Mouse (Mus musculus) liver, embryonic 11.5 days (tissue): ENCODE results near the gene 1700020A23Rik. TPM values are rescaled to one million over a fixed set of nuclear protein-coding genes. Genes with fewer than 3 reads are reported as not detected.

Experiments used
- ATAC-seq: fragments of 200-750 bp; cut with Nextera tagmentation; replicated peaks from 2 replicates; pipeline ENCODE4 v1.8.0; 2017; ENCODE audit warnings: moderate number of reproducible peaks, mild to moderate bottlenecking, moderate TSS enrichment, moderate library complexity; ENCODE audit not compliant: low FRiP score
- DNase-seq: peaks from one replicate; pipeline ENCODE4 v3.0.0-alpha.2; 2017; ENCODE audit warnings: low spot score
- H3K27ac ChIP-seq: fragments of 300-500 bp; sonication (generic); 2 replicates; pipeline ENCODE4 v1.5.1; 2014; ENCODE audit warnings: mild to moderate bottlenecking, low read depth, low read length, control low read depth
- H3K27me3 ChIP-seq: fragments of 300-500 bp; sonication (generic); replicated peaks from 2 replicates; pipeline ENCODE4 v1.6.1; 2014; ENCODE audit warnings: low read length, mixed read lengths; ENCODE audit not compliant: control insufficient read depth, insufficient read depth
- H3K36me3 ChIP-seq: fragments of 300-500 bp; sonication (generic); 2 replicates; pipeline ENCODE4 v1.6.1; 2014; ENCODE audit warnings: mild to moderate bottlenecking, low read length, moderate library complexity, mixed read lengths; ENCODE audit not compliant: control insufficient read depth, insufficient read depth
- H3K4me1 ChIP-seq: fragments of 300-500 bp; sonication (generic); replicated peaks from 2 replicates; pipeline ENCODE4 v1.6.1; 2014; ENCODE audit warnings: low read length, mixed read lengths; ENCODE audit not compliant: control insufficient read depth, insufficient read depth
- H3K4me2 ChIP-seq: fragments of 300-500 bp; sonication (generic); 2 replicates; pipeline ENCODE4 v1.6.1; 2014; ENCODE audit warnings: mild to moderate bottlenecking, control low read depth, moderate library complexity
- H3K4me3 ChIP-seq: fragments of 300-500 bp; sonication (generic); 2 replicates; pipeline ENCODE4 v1.5.1; 2014; ENCODE audit warnings: low read depth, low read length, control low read depth
- H3K9ac ChIP-seq: fragments of 300-500 bp; sonication (generic); 2 replicates; pipeline ENCODE4 v1.6.1; 2014; ENCODE audit warnings: low read depth, low read length, control low read depth
- H3K9me3 ChIP-seq: fragments of 300-500 bp; sonication (generic); 2 replicates; pipeline ENCODE4 v1.6.1; 2016; ENCODE audit warnings: low read length, inconsistent platforms, mixed read lengths; ENCODE audit not compliant: control insufficient read depth
- WGBS: fragments of 180-500 bp; shearing (Covaris S2); extraction: QIAGEN DNeasy Blood & Tissue Kit; methylation state at CpG from one replicate; pipeline ENCODE4 v1.1.7; 2014; 5-methylcytosine and 5-hydroxymethylcytosine counted together
- polyA plus RNA-seq: library from polyadenylated mRNA; unstranded; fragments of >200 nt; fragmentation: Nextera tagmentation; extraction: Ambion mirVana; gene quantifications from 2 replicates; pipeline ENCODE4 v1.2.1, GENCODE M21; 2014

Gene 1700020A23Rik
- polyA plus RNA-seq, 1 experiment from 2014 or later: not detected

GRCm38 (mm10) chr2:130383205-130383604 is 21.9 kb upstream of the 1700020A23Rik start:
- Histone ChIP-seq H3K9me3 (no peaks in the 10 kb centered on the region), H3K4me3 (no peak overlapping the region), H3K27ac (no peak overlapping the region), H3K9ac (no peak overlapping the region), H3K4me2 (no peak overlapping the region), H3K27me3 (no peaks in the 10 kb centered on the region; the same call in 1 of the 2 replicates), H3K36me3 (no peaks in the 10 kb centered on the region), H3K4me1 (no peaks in the 10 kb centered on the region)
- ATAC-seq (no peak), DNase-seq (no peak)
- WGBS: 62% methylated on average over 3 of the region's 3 CpGs

GRCm38 (mm10) chr2:130383895-130384294 is 21.2 kb upstream of the 1700020A23Rik start:
- no peaks in the 10 kb centered on the region for H3K4me1 ChIP-seq
- no peak for ATAC-seq
- H3K36me3 ChIP-seq: no peaks in the 10 kb centered on the region
- WGBS: 79% methylated on average over 6 of the region's 6 CpGs
- H3K27ac ChIP-seq: no peak overlapping the region
- H3K9me3 ChIP-seq: no peaks in the 10 kb centered on the region
- no peak overlapping the region for H3K9ac ChIP-seq
- no peak overlapping the region for H3K4me3 ChIP-seq
- no peak for DNase-seq
- no peaks in the 10 kb centered on the region; the same call in 1 of the 2 replicates for H3K27me3 ChIP-seq
- H3K4me2 ChIP-seq: no peak overlapping the region

- no peak for ATAC-seq
- WGBS: 62% methylated on average over 1 of the region's 1 CpGs
These were observed 18.8 kb upstream of the 1700020A23Rik start for GRCm38 (mm10) chr2:130386212-130386611.

GRCm38 (mm10) chr2:130388796-130389195 is 16.3 kb upstream of the 1700020A23Rik start:
- no peaks in the 10 kb centered on the region for H3K4me1 ChIP-seq
- WGBS: 70% methylated on average over 2 of the region's 2 CpGs

More at GRCm38 (mm10) chr2:130386212-130386611, 18.8 kb upstream of the 1700020A23Rik start:
- Histone ChIP-seq H3K27ac (no peak overlapping the region), H3K27me3 (no peaks in the 10 kb centered on the region), H3K4me3 (no peak overlapping the region), H3K9me3 (no peaks in the 10 kb centered on the region), H3K4me1 (no peaks in the 10 kb centered on the region), H3K4me2 (no peak overlapping the region), H3K36me3 (no peaks in the 10 kb centered on the region), H3K9ac (no peak overlapping the region)
- DNase-seq: no peak

GRCm38 (mm10) chr2:130390993-130391625 is 13.9 kb upstream of the 1700020A23Rik start:
- Histone ChIP-seq H3K9me3 (no peaks in the 10 kb centered on the region), H3K4me3 (no peak overlapping the region), H3K9ac (no peak overlapping the region), H3K4me1 (no peaks in the 10 kb centered on the region), H3K4me2 (no peak overlapping the region), H3K27me3 (peaks cover under 1% of the 10 kb centered on the region; the same call in 1 of the 2 replicates), H3K36me3 (peaks cover 4% of the 10 kb centered on the region; the same call in 1 of the 2 replicates), H3K27ac (no peak overlapping the region)
- DNase-seq (no peak), ATAC-seq (no peak)
- 77% methylated on average over 11 of the region's 11 CpGs for whole genome bisulfite sequencing

More at GRCm38 (mm10) chr2:130388796-130389195, 16.3 kb upstream of the 1700020A23Rik start:
- Histone ChIP-seq H3K9ac (no peak overlapping the region), H3K27ac (no peak overlapping the region), H3K36me3 (peaks cover 2% of the 10 kb centered on the region; the same call in 1 of the 2 replicates), H3K4me3 (no peak overlapping the region), H3K9me3 (no peaks in the 10 kb centered on the region), H3K27me3 (no peaks in the 10 kb centered on the region), H3K4me2 (no peak overlapping the region)
- ATAC-seq (no peak), DNase-seq (no peak)

GRCm38 (mm10) chr2:130392836-130393235 is 12.2 kb upstream of the 1700020A23Rik start:
- DNase-seq: no peak
- WGBS: 80% methylated on average over 3 of the region's 3 CpGs
- no peak overlapping the region for H3K27ac ChIP-seq

GRCm38 (mm10) chr2:130395696-130396095 is 9.4 kb upstream of the 1700020A23Rik start:
- DNase-seq (no peak), ATAC-seq (no peak)
- Histone ChIP-seq H3K4me3 (no peak overlapping the region), H3K36me3 (peaks cover 4% of the 10 kb centered on the region; the same call in 1 of the 2 replicates), H3K27me3 (peaks cover 28% of the 10 kb centered on the region), H3K4me2 (no peak overlapping the region), H3K9me3 (no peaks in the 10 kb centered on the region), H3K9ac (no peak overlapping the region), H3K4me1 (no peaks in the 10 kb centered on the region; the same call in 1 of the 2 replicates), H3K27ac (no peak overlapping the region)
- 87% methylated on average over 11 of the region's 11 CpGs for WGBS

More at GRCm38 (mm10) chr2:130392836-130393235, 12.2 kb upstream of the 1700020A23Rik start:
- H3K9me3 ChIP-seq: no peaks in the 10 kb centered on the region
- H3K4me2 ChIP-seq: no peak overlapping the region
- no peak for ATAC-seq
- H3K4me1 ChIP-seq: no peaks in the 10 kb centered on the region; the same call in 1 of the 2 replicates
- peaks cover 4% of the 10 kb centered on the region; the same call in 1 of the 2 replicates for H3K36me3 ChIP-seq
- H3K9ac ChIP-seq: no peak overlapping the region
- peaks cover 16% of the 10 kb centered on the region for H3K27me3 ChIP-seq
- no peak overlapping the region for H3K4me3 ChIP-seq

- DNase-seq: peak; percentile 75
These were observed 7.7 kb upstream of the 1700020A23Rik start, which contains the start of gene Cpxm1 for GRCm38 (mm10) chr2:130397186-130397985. Gene Cpxm1 (minus strand): TSS chr2:130397574.

More at GRCm38 (mm10) chr2:130397186-130397985, 7.7 kb upstream of the 1700020A23Rik start, which contains the start of gene Cpxm1:
- Histone ChIP-seq H3K4me2 (peak within 1 kb of the TSS; percentile 74), H3K36me3 (peaks cover 4% of the 10 kb centered on the region; the same call in 1 of the 2 replicates), H3K27ac (no peak within 1 kb of the TSS), H3K27me3 (peaks cover 28% of the 10 kb centered on the region), H3K9me3 (no peaks in the 10 kb centered on the region), H3K9ac (peak within 1 kb of the TSS; percentile 18), H3K4me3 (peak within 1 kb of the TSS; percentile 54), H3K4me1 (no peaks in the 10 kb centered on the region; the same call in 1 of the 2 replicates)
- peak; percentile 77 for ATAC-seq
- 2% methylated on average over 45 of the region's 53 CpGs for WGBS
